Mouse (Mus musculus): ENCODE results near the gene Snapc4. TPM values are rescaled to one million over a fixed set of nuclear protein-coding genes. Genes with fewer than 3 reads are reported as not detected.

Gene Snapc4
- polyA plus RNA-seq, 1 experiment, result 15.8 TPM

- TF ChIP-seq FLI1 (IDR thresholded peaks at IDR 0.05; ENCODE audit: low read length), result no peak
- no peak for TF ChIP-seq GATA1 (IDR thresholded peaks at IDR 0.05; ENCODE audit: borderline replicate concordance, low read length)
- peaks cover 6% of the 10 kb centered on the region for H3K27me3 ChIP-seq (replicated peaks)
Measured at GRCm38 (mm10) chr2:26348241-26348640, 32.2 kb downstream of the Snapc4 start.

GRCm38 (mm10) chr2:26342609-26343490, 37.6 kb downstream of the Snapc4 start:
- Histone ChIP-seq H3K36me3 (replicated peaks; ENCODE audit: low read length) (peaks cover 89% of the 10 kb centered on the region), H3K4me3 (replicated peaks) (peak overlapping the region; percentile 90), H3K4me1 (peaks cover 93% of the 10 kb centered on the region), H3K27me3 (replicated peaks) (no peaks in the 10 kb centered on the region), H3K9me3 (no peaks in the 10 kb centered on the region)
- TF ChIP-seq GATA1 (IDR thresholded peaks at IDR 0.05; ENCODE audit: borderline replicate concordance, low read length) (no peak), FLI1 (IDR thresholded peaks at IDR 0.05; ENCODE audit: low read length) (no peak)

More at GRCm38 (mm10) chr2:26348241-26348640, 32.2 kb downstream of the Snapc4 start:
- Histone ChIP-seq H3K4me3 (replicated peaks) (peak overlapping the region; percentile 64), H3K4me1 (peaks cover 91% of the 10 kb centered on the region), H3K36me3 (replicated peaks; ENCODE audit: low read length) (peaks cover 75% of the 10 kb centered on the region), H3K9me3 (no peaks in the 10 kb centered on the region)

GRCm38 (mm10) chr2:26342044-26342443, 38.4 kb downstream of the Snapc4 start:
- peak overlapping the region; percentile 90 for H3K4me3 ChIP-seq (replicated peaks)
- TF ChIP-seq GATA1 (IDR thresholded peaks at IDR 0.05; ENCODE audit: borderline replicate concordance, low read length) (no peak), FLI1 (IDR thresholded peaks at IDR 0.05; ENCODE audit: low read length) (no peak)
- peaks cover 85% of the 10 kb centered on the region for H3K4me1 ChIP-seq
- no peaks in the 10 kb centered on the region for H3K27me3 ChIP-seq (replicated peaks)
- peaks cover 81% of the 10 kb centered on the region for H3K36me3 ChIP-seq (replicated peaks; ENCODE audit: low read length)
- H3K9me3 ChIP-seq, result no peaks in the 10 kb centered on the region

- Histone ChIP-seq H3K27me3 (replicated peaks) (no peaks in the 10 kb centered on the region), H3K9me3 (no peaks in the 10 kb centered on the region), H3K4me3 (replicated peaks) (peak overlapping the region; percentile 90), H3K4me1 (peaks cover 80% of the 10 kb centered on the region), H3K36me3 (replicated peaks; ENCODE audit: low read length) (peaks cover 76% of the 10 kb centered on the region)
- TF ChIP-seq FLI1 (IDR thresholded peaks at IDR 0.05; ENCODE audit: low read length) (no peak), GATA1 (IDR thresholded peaks at IDR 0.05; ENCODE audit: borderline replicate concordance, low read length) (no peak)
Measured at GRCm38 (mm10) chr2:26341510-26341981, 38.9 kb downstream of the Snapc4 start.

GRCm38 (mm10) chr2:26339204-26339551, 41.3 kb downstream of the Snapc4 start:
- H3K27me3 ChIP-seq (replicated peaks), result no peaks in the 10 kb centered on the region
- no peak for TF ChIP-seq GATA1 (IDR thresholded peaks at IDR 0.05; ENCODE audit: borderline replicate concordance, low read length)
- TF ChIP-seq FLI1 (IDR thresholded peaks at IDR 0.05; ENCODE audit: low read length), result no peak
- peaks cover 60% of the 10 kb centered on the region for H3K4me1 ChIP-seq

GRCm38 (mm10) chr2:26338302-26339203, 41.9 kb downstream of the Snapc4 start:
- TF ChIP-seq GATA1 (IDR thresholded peaks at IDR 0.05; ENCODE audit: borderline replicate concordance, low read length), result no peak
- no peak for TF ChIP-seq FLI1 (IDR thresholded peaks at IDR 0.05; ENCODE audit: low read length)
- Histone ChIP-seq H3K36me3 (replicated peaks; ENCODE audit: low read length) (peaks cover 46% of the 10 kb centered on the region), H3K4me3 (replicated peaks) (peak overlapping the region; percentile 35), H3K27me3 (replicated peaks) (no peaks in the 10 kb centered on the region), H3K9me3 (no peaks in the 10 kb centered on the region), H3K4me1 (peaks cover 54% of the 10 kb centered on the region)

More at GRCm38 (mm10) chr2:26339204-26339551, 41.3 kb downstream of the Snapc4 start:
- Histone ChIP-seq H3K4me3 (replicated peaks) (peak overlapping the region; percentile 4), H3K9me3 (no peaks in the 10 kb centered on the region), H3K36me3 (replicated peaks; ENCODE audit: low read length) (peaks cover 52% of the 10 kb centered on the region)

- no peak for TF ChIP-seq GATA1 (IDR thresholded peaks at IDR 0.05; ENCODE audit: borderline replicate concordance, low read length)
- TF ChIP-seq FLI1 (IDR thresholded peaks at IDR 0.05; ENCODE audit: low read length), result no peak
- H3K27me3 ChIP-seq (replicated peaks), result no peaks in the 10 kb centered on the region
Measured at GRCm38 (mm10) chr2:26330702-26331101, 49.8 kb downstream of the Snapc4 start.

GRCm38 (mm10) chr2:26330056-26330468, 50.4 kb downstream of the Snapc4 start:
- peak overlapping the region; percentile 42 for H3K4me3 ChIP-seq (replicated peaks)
- H3K9me3 ChIP-seq, result no peaks in the 10 kb centered on the region
- TF ChIP-seq GATA1 (IDR thresholded peaks at IDR 0.05; ENCODE audit: borderline replicate concordance, low read length) (no peak), FLI1 (IDR thresholded peaks at IDR 0.05; ENCODE audit: low read length) (no peak)
- H3K4me1 ChIP-seq, result peaks cover 77% of the 10 kb centered on the region
- H3K36me3 ChIP-seq (replicated peaks; ENCODE audit: low read length), result peaks cover 34% of the 10 kb centered on the region
- H3K27me3 ChIP-seq (replicated peaks), result no peaks in the 10 kb centered on the region

More at GRCm38 (mm10) chr2:26330702-26331101, 49.8 kb downstream of the Snapc4 start:
- Histone ChIP-seq H3K36me3 (replicated peaks; ENCODE audit: low read length) (peaks cover 28% of the 10 kb centered on the region), H3K4me3 (replicated peaks) (peak overlapping the region; percentile 71), H3K4me1 (peaks cover 70% of the 10 kb centered on the region), H3K9me3 (no peaks in the 10 kb centered on the region)

GRCm38 (mm10) chr2:26329402-26329801, 51.1 kb downstream of the Snapc4 start:
- H3K27me3 ChIP-seq (replicated peaks), result no peaks in the 10 kb centered on the region
- H3K4me1 ChIP-seq, result peaks cover 83% of the 10 kb centered on the region

More at GRCm38 (mm10) chr2:26329402-26329801, 51.1 kb downstream of the Snapc4 start:
- peaks cover 40% of the 10 kb centered on the region for H3K36me3 ChIP-seq (replicated peaks; ENCODE audit: low read length)
- H3K4me3 ChIP-seq (replicated peaks), result peak overlapping the region; percentile 59
- TF ChIP-seq GATA1 (IDR thresholded peaks at IDR 0.05; ENCODE audit: borderline replicate concordance, low read length), result no peak
- no peak for TF ChIP-seq FLI1 (IDR thresholded peaks at IDR 0.05; ENCODE audit: low read length)
- H3K9me3 ChIP-seq, result no peaks in the 10 kb centered on the region

Measured in megakaryocyte, embryonic 14.5 days (primary cell).